Mouse (Mus musculus) kidney, embryonic 15.5 days (tissue): ENCODE data around the gene Cdk12. TPM values are rescaled to one million over a fixed set of nuclear protein-coding genes. Genes with fewer than 3 reads are reported as not detected.

Source experiments
- ATAC-seq: fragments of 200-750 bp; cut with Nextera tagmentation; replicated peaks from 2 replicates; pipeline ENCODE4 v1.8.0; 2017; ENCODE audit warnings: moderate TSS enrichment; ENCODE audit not compliant: low FRiP score
- H3K27ac ChIP-seq: fragments of 300-500 bp; sonication (generic); 2 replicates; pipeline ENCODE4 v1.5.1; 2015; ENCODE audit warnings: mild to moderate bottlenecking, inconsistent platforms
- H3K27me3 ChIP-seq: fragments of 300-500 bp; sonication (generic); 2 replicates; pipeline ENCODE4 v1.6.1; 2015; ENCODE audit warnings: inconsistent platforms
- H3K36me3 ChIP-seq: fragments of 300-500 bp; sonication (generic); 2 replicates; pipeline ENCODE4 v1.6.1; 2015; ENCODE audit warnings: inconsistent platforms
- H3K4me1 ChIP-seq: fragments of 300-500 bp; sonication (generic); 2 replicates; pipeline ENCODE4 v1.6.1; 2015; ENCODE audit warnings: inconsistent platforms
- H3K4me2 ChIP-seq: fragments of 300-500 bp; sonication (generic); 2 replicates; pipeline ENCODE4 v1.6.1; 2015; ENCODE audit warnings: moderate library complexity, mild to moderate bottlenecking, inconsistent platforms
- H3K4me3 ChIP-seq: fragments of 300-500 bp; sonication (generic); replicated peaks from 2 replicates; pipeline ENCODE4 v1.5.1; 2015; ENCODE audit warnings: mild to moderate bottlenecking, inconsistent platforms
- H3K9ac ChIP-seq: fragments of 300-500 bp; sonication (generic); 2 replicates; pipeline ENCODE4 v1.6.1; 2015; ENCODE audit warnings: mild to moderate bottlenecking, inconsistent platforms
- H3K9me3 ChIP-seq: fragments of 300-500 bp; sonication (generic); replicated peaks from 2 replicates; pipeline ENCODE4 v1.6.1; 2016; ENCODE audit warnings: inconsistent platforms
- WGBS: fragments of 180-500 bp; shearing (Covaris S2); methylation state at CpG from one replicate; pipeline ENCODE4 v1.1.7; 2015; ENCODE audit warnings: mixed read lengths; 5-methylcytosine and 5-hydroxymethylcytosine counted together
- polyA plus RNA-seq: library from polyadenylated mRNA; unstranded; fragments of >200 nt; fragmentation: Nextera tagmentation; extraction: Ambion mirVana; gene quantifications from 2 replicates; pipeline ENCODE4 v1.2.1, GENCODE M21; 2015

The Cdk12 gene
- polyA plus RNA-seq, 1 experiment from 2014 or later: 11.9 TPM

DNA sequence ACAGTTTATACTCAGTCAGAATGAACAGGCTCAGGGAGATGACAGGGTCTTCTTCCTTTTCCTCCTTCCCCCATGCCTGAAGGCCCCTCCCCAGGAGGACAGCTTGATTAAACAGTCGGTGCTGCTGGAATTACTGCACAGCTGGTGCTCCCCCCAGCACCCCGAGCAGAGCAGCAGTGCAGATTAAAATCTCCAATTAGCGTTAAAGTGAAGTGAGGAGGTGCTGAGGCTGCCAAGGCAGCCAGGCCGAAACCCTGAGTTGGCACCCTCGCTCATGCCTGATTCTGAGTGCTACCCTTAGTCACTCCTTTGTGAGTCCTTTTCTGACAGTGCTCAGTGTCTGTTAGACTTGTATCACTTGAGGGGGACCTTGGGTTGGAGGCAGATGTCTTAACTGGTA is 63.0 kb downstream of the Cdk12 start:
- H3K9me3 ChIP-seq: no peaks in the 10 kb centered on the region
- 83% methylated on average over 5 of the region's 5 CpGs for WGBS
- no peak for ATAC-seq

DNA sequence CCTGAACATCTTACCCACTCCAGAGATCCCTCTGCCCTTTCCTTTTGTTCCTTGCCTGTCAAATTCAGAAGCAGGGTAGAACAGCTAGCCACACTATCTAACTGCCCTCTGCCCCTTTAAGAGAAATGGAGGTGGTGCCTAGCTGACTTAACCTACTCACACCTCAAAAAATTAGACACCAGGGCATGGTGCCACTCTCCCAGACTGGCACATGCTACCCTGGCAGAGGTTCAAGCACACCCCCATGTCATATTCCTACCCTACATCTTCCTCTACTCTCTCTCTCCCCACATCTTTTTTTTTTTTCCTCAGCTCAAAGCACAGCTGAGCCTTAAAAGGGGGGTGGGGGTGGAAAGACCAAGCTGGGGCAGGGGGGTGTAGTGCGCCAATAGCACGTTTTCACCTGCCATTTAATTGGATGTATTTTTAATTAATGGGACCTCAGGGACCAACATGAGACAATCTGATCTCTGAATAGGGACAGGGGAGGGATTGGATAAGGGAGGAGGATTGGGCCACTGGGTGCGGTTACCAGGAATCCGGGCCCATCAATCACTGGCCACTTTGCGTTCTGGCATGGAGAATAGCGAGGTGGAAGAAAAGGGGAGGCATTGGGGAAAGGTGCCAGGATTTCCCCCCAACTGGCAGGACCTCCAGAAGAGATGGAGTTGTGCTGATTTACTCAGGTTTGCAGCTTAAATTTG is 64.0 kb downstream of the Cdk12 start:
- Histone ChIP-seq H3K4me1 (no peaks in the 10 kb centered on the region), H3K9ac (no peak overlapping the region), H3K27me3 (no peaks in the 10 kb centered on the region), H3K36me3 (peaks cover 75% of the 10 kb centered on the region), H3K27ac (no peak overlapping the region), H3K4me2 (no peak overlapping the region), H3K9me3 (no peaks in the 10 kb centered on the region), H3K4me3 (no peak overlapping the region)
- no peak for ATAC-seq
- WGBS: 69% methylated on average over 6 of the region's 6 CpGs

More for the DNA sequence above, 63.0 kb downstream of the Cdk12 start:
- no peak overlapping the region for H3K27ac ChIP-seq
- no peak overlapping the region for H3K4me2 ChIP-seq
- H3K4me3 ChIP-seq: no peak overlapping the region
- H3K9ac ChIP-seq: no peak overlapping the region
- H3K36me3 ChIP-seq: peaks cover 70% of the 10 kb centered on the region
- no peaks in the 10 kb centered on the region for H3K4me1 ChIP-seq
- no peaks in the 10 kb centered on the region for H3K27me3 ChIP-seq

DNA sequence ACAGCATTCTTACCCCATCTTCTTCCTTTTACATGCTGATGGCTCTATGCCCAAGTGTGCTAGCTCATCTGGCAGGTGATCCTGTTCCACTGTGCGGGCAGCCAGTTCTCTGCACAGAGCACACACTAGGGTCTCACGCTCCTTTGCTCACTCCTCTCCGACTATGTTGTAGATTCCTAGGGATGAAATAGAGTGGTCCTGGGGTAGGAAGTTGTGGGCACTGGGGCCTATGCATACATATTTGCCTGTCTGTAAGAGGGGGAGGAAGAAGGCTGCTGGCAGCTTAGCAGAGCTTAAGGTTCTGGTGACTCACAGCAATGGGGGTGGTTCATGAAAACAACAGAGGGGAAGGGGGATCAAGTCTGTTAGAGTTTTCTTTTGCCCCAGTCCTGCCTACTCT is 67.2 kb downstream of the Cdk12 start:
- no peaks in the 10 kb centered on the region for H3K4me1 ChIP-seq
- peaks cover 89% of the 10 kb centered on the region for H3K36me3 ChIP-seq
- 93% methylated on average over 3 of the region's 3 CpGs for WGBS
- no peaks in the 10 kb centered on the region for H3K27me3 ChIP-seq
- H3K9me3 ChIP-seq: no peaks in the 10 kb centered on the region
- no peak overlapping the region for H3K9ac ChIP-seq
- ATAC-seq: no peak
- no peak overlapping the region for H3K27ac ChIP-seq
- H3K4me2 ChIP-seq: no peak overlapping the region
- H3K4me3 ChIP-seq: no peak overlapping the region

DNA sequence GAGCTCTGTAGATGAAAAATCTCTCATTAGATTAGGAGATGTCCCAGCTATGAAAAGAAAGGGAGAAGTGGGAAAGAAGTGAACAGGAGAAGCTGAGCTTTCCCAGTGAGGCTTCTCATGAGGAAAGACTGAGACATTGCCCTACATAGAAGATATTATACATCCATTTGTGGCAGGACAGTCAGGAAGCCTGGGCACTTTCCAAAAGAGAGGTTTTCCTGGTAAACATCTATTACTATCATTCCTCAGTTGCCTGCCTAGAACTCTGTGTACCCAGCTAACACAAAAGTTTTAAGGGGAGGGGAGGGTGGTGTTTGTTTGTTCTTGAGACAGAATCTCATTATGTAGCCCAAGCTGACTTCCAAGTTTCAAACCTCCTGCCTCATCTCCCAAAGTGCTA is 67.6 kb downstream of the Cdk12 start:
- H3K27me3 ChIP-seq: no peaks in the 10 kb centered on the region
- H3K27ac ChIP-seq: no peak overlapping the region
- H3K9ac ChIP-seq: no peak overlapping the region
- no peak overlapping the region for H3K4me2 ChIP-seq
- H3K9me3 ChIP-seq: no peaks in the 10 kb centered on the region
- no peak for ATAC-seq
- no peak overlapping the region for H3K4me3 ChIP-seq
- H3K36me3 ChIP-seq: peaks cover 91% of the 10 kb centered on the region
- no peaks in the 10 kb centered on the region for H3K4me1 ChIP-seq

DNA sequence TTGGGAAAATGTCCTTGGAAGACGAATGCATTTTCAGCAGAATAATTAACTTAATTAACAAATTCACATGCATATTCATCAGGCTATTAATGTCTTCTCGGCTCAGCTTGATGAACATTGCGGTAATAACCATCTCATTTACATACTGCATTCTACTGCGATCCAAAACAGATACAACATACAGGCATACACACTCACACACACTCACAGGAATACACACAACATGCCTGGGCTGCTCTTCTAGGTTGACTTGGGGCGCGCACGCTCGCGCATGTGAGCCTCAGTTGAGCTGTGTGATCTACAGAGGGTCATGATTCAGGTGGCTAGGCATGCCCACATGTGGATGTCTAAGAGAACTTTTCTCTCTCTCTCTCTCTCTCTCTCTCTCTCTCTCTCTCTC is 80.9 kb downstream of the Cdk12 start:
- no peak overlapping the region for H3K9ac ChIP-seq
- ATAC-seq: no peak
- WGBS: 29% methylated on average over 9 of the region's 9 CpGs
- H3K9me3 ChIP-seq: no peaks in the 10 kb centered on the region
- H3K36me3 ChIP-seq: peaks cover 15% of the 10 kb centered on the region
- H3K27ac ChIP-seq: no peak overlapping the region
- H3K27me3 ChIP-seq: no peaks in the 10 kb centered on the region; the same call in 1 of the 2 replicates
- peak overlapping the region; percentile 30; the same call in 1 of the 2 replicates for H3K4me2 ChIP-seq
- no peak overlapping the region for H3K4me3 ChIP-seq
- H3K4me1 ChIP-seq: peaks cover 10% of the 10 kb centered on the region; the same call in 1 of the 2 replicates

DNA sequence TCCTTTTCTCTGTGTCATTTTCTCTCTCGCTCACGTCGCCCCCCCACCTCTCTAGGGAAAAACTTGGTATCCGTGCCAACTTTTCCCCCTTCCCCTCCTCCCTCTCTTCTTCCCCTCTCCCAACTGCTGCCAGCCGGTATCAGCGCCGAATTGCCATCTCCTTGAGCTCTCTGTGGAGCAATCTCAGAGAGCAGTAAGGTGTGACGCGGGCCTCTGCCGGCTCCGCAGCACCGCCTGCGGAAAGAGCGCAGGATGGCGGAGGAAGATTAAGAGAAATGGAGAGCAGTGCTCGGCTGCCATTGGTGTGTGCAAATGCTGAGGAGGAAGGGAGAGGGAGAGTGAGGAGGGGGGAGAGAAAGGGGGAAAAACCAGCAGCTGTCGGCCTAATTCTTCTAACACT is 81.4 kb downstream of the Cdk12 start:
- peaks cover 2% of the 10 kb centered on the region for H3K27me3 ChIP-seq
- peak; percentile 52; the same call in 1 of the 2 replicates for ATAC-seq
- no peak overlapping the region for H3K9ac ChIP-seq
- no peaks in the 10 kb centered on the region for H3K9me3 ChIP-seq
- peaks cover 10% of the 10 kb centered on the region; the same call in 1 of the 2 replicates for H3K4me1 ChIP-seq
- peak overlapping the region; percentile 30 for H3K4me3 ChIP-seq
- WGBS: 2% methylated on average over 17 of the region's 17 CpGs
- H3K27ac ChIP-seq: 0 out of 2 replicates have a peak overlapping the region, but pooled peaks have one; percentile 27
- peak overlapping the region; percentile 55 for H3K4me2 ChIP-seq
- H3K36me3 ChIP-seq: peaks cover 10% of the 10 kb centered on the region

DNA sequence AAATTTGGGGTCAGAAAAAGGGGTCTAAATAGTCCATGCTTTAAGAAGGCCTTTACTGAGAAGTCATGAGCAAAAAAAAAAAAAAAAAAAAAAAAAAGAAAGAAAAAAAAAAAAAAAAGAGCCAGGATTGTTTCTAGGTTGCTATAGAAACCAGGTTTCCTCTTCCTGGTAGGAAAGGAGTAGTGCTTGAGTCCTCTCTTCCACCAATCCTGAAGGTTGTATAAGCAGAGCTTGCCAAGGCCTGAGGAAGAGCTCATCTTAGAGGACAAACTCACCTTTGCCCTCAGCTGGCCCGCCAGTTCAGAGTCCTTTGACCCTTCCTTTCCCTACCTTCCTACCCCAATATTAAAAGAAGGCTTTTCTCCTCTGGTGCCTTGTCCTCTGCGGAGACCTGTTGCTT is 82.5 kb downstream of the Cdk12 start:
- H3K4me1 ChIP-seq: peaks cover 10% of the 10 kb centered on the region; the same call in 1 of the 2 replicates
- 64% methylated on average over 2 of the region's 2 CpGs for WGBS
- H3K9me3 ChIP-seq: no peaks in the 10 kb centered on the region
- H3K27ac ChIP-seq: no peak overlapping the region
- ATAC-seq: no peak
- peaks cover 4% of the 10 kb centered on the region for H3K36me3 ChIP-seq
- peaks cover 9% of the 10 kb centered on the region for H3K27me3 ChIP-seq
- H3K4me2 ChIP-seq: no peak overlapping the region
- no peak overlapping the region for H3K9ac ChIP-seq
- no peak overlapping the region for H3K4me3 ChIP-seq

DNA sequence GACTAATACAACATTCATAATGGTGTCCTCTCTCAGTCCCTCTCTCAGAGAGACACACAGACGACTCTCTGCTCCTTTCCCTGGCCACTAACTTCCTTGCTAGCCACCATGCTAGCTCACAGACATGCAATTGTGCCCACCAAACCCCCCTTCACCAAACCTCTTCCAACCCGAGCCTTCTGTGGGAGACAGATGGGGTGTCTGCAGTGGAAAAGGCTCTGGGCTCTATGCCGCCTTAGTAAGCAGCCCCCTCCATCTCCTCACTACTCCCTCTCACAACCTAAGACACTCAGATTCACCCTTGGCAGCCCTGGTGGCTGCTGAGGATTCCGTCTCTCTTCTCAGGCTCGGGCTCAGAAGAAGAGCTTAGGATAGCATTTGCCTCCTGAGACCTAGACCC is 84.7 kb downstream of the Cdk12 start:
- Histone ChIP-seq H3K4me3 (no peak overlapping the region), H3K4me1 (peaks cover 10% of the 10 kb centered on the region; the same call in 1 of the 2 replicates), H3K27ac (no peak overlapping the region), H3K27me3 (peaks cover 16% of the 10 kb centered on the region), H3K36me3 (no peaks in the 10 kb centered on the region), H3K9me3 (no peaks in the 10 kb centered on the region), H3K9ac (no peak overlapping the region), H3K4me2 (no peak overlapping the region)
- ATAC-seq: no peak
- WGBS: 55% methylated on average over 5 of the region's 5 CpGs

DNA sequence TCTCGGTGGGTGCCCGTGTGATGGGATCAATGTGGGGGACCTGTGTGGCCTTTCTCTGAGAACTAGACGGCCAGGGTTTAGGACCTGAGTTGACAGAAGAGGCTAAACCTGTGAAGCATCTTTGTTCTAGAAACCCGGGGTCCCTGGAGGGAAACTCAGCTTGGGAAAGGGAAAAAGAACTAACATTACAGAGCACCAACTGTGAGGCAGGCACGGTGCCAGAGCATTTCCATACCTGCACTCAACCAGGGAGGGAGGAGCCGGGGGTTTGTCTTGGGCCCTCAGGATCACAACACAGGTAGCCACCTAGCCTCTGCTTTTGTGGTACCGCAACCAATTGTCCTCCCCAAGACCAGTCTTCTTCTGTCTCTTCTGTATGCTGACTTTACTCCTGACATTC is 85.1 kb downstream of the Cdk12 start:
- Histone ChIP-seq H3K27me3 (peaks cover 16% of the 10 kb centered on the region), H3K4me3 (no peak overlapping the region), H3K4me2 (no peak overlapping the region), H3K9ac (no peak overlapping the region), H3K27ac (no peak overlapping the region), H3K9me3 (no peaks in the 10 kb centered on the region), H3K36me3 (no peaks in the 10 kb centered on the region), H3K4me1 (peaks cover 10% of the 10 kb centered on the region; the same call in 1 of the 2 replicates)
- ATAC-seq: no peak
- WGBS: 61% methylated on average over 7 of the region's 7 CpGs

DNA sequence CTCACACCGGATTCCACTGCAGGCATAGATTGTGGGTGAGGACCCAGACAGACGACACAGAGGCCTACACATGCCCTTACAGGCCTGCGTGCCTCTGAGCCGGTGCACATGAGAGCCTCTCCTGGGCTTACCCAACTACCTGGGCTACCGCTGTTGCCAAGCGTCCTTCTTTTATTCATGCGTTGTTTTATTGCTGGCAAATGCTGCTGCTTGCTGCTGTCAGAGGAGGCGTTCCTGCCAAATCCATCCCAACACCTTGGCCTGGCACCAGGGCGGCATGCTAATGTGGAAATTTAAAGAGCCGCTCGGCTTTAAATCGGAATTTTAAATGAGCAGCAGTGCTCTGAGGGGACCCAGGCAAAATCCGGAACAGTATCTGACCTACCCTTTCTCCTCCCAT is 87.0 kb downstream of the Cdk12 start:
- peaks cover 17% of the 10 kb centered on the region for H3K27me3 ChIP-seq
- H3K4me1 ChIP-seq: peaks cover 11% of the 10 kb centered on the region
- no peak for ATAC-seq
- H3K4me2 ChIP-seq: no peak overlapping the region
- H3K4me3 ChIP-seq: no peak overlapping the region
- no peak overlapping the region for H3K27ac ChIP-seq
- no peak overlapping the region for H3K9ac ChIP-seq
- no peaks in the 10 kb centered on the region for H3K36me3 ChIP-seq
- 46% methylated on average over 13 of the region's 13 CpGs for WGBS
- H3K9me3 ChIP-seq: no peaks in the 10 kb centered on the region

DNA sequence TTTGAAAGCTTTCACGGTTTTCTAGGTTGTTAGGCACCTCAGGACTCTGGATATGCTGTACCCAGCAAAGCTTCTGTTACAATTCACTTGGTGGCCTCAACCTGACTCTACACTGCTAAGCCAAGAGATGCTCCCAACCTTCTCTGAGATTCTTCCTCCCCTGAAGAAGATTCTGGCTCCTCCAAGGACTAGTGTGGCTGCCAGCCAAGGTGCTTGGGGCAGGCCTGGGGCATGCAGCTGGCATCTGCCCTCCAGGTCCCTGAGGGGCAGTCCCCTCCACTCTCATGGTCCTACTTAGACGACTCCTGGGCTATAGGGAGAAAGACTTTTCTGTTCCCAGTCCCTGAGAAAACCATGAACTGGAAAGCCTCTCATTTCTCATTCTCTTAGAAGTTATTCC is 88.0 kb downstream of the Cdk12 start:
- 83% methylated on average over 2 of the region's 2 CpGs for WGBS
- Histone ChIP-seq H3K4me1 (peaks cover 20% of the 10 kb centered on the region), H3K27me3 (peaks cover 28% of the 10 kb centered on the region), H3K9me3 (no peaks in the 10 kb centered on the region), H3K4me2 (no peak overlapping the region), H3K4me3 (no peak overlapping the region), H3K9ac (no peak overlapping the region), H3K36me3 (no peaks in the 10 kb centered on the region), H3K27ac (no peak overlapping the region)
- no peak for ATAC-seq

DNA sequence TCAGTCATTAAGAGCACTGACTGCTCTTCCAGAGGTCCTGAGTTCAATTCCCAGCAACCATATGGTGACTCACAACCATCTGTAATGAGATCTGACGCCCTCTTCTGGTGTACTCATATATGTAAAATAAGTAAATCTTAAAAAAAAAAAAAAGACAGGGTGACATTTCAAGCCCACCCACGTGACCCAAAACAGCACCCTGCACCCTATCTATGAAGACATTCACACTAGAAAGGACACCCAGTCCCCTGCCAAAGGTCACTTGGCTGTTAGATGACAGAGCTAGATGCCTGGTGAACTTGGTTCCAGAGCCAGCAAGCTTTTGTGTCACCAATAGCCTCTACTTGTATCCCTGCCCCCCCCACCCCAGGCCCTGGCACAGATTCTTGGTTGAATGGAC is 90.2 kb downstream of the Cdk12 start:
- no peak for ATAC-seq
- no peaks in the 10 kb centered on the region for H3K36me3 ChIP-seq
- no peak overlapping the region for H3K4me3 ChIP-seq
- WGBS: 29% methylated on average over 2 of the region's 2 CpGs
- peaks cover 40% of the 10 kb centered on the region for H3K4me1 ChIP-seq
- H3K9me3 ChIP-seq: no peaks in the 10 kb centered on the region
- peaks cover 45% of the 10 kb centered on the region for H3K27me3 ChIP-seq
- H3K27ac ChIP-seq: no peak overlapping the region
- no peak overlapping the region for H3K4me2 ChIP-seq
- no peak overlapping the region for H3K9ac ChIP-seq
